Mouse (Mus musculus): ENCODE measurements around the gene A430078G23Rik.

DNA sequence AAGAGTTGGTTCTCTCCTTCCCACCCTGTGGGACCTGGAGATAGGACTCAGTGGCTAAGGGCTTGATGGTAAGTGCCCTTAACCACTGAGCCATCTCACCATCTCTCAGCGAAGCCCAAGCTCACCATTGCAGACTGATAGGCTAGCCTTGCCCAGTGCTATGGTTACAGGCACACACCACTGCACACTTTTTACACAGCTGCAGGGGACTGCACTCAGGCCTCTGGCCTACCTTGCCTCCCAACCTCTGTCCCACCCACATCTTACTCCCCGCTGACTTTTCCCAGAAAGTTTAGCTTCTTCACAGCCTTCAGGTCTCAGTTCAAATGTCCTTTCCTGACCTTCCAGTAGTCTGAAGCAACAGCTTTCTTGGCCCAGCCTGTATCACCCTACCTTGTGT, 21.5 kb upstream of the A430078G23Rik start:
- TF ChIP-seq HCFC1 (IDR thresholded peaks at IDR 0.05; ENCODE audit: borderline replicate concordance, insufficient read depth, low read length) (no peak), ZC3H11A (IDR thresholded peaks at IDR 0.05; ENCODE audit: borderline replicate concordance, low read depth, low read length) (no peak), CHD2 (IDR thresholded peaks at IDR 0.05; ENCODE audit: low read depth, low read length) (no peak), ZNF384 (IDR thresholded peaks at IDR 0.05; ENCODE audit: low read depth, low read length) (no peak)

All from ES-E14 (cell line).